Mouse (Mus musculus): ENCODE results near the gene Fcgr4. TPM values are rescaled to one million over a fixed set of nuclear protein-coding genes. Genes with fewer than 3 reads are reported as not detected.

Fcgr4 gene
- polyA plus RNA-seq, 1 experiment from 2014 or later = 0.20 TPM

DNA sequence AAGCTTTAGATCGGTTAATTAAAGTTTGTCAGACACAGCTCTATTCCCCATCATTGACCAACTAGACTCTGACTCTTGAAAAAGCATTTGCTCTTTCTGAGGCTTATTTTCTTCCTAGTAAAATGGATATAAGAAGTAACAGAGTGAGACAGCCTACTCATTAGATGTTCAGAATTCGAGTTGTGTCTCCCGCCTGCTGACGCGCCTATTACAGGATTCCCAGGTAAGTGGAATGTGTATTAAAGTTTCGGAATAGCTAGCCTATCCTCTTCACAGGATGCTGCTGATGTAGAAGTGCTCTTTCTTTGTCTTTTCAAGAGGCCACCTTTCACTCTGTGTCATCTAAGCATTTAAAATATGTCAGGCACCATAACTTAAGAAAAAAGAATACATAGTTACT lies 20.4 kb downstream of the Fcgr4 start:
- WGBS = 75% methylated on average over 6 of the region's 6 CpGs
- Histone ChIP-seq H3K9me3 (no peaks in the 10 kb centered on the region), H3K4me1 (0 out of 2 replicates have a peak, but pooled peaks cover 6% of the 10 kb centered on the region), H3K4me2 (replicated peaks) (no peak overlapping the region), H3K4me3 (no peak overlapping the region), H3K27ac (no peak overlapping the region), H3K9ac (no peak overlapping the region), H3K36me3 (no peaks in the 10 kb centered on the region), H3K27me3 (replicated peaks) (peaks cover 7% of the 10 kb centered on the region; the same call in 1 of the 2 replicates)
- no peak for ATAC-seq (ENCODE audit: low FRiP score, low read depth)

- Histone ChIP-seq H3K4me2 (replicated peaks) (no peak overlapping the region), H3K27ac (no peak overlapping the region), H3K4me3 (no peak overlapping the region), H3K9ac (no peak overlapping the region), H3K36me3 (no peaks in the 10 kb centered on the region), H3K27me3 (replicated peaks) (peaks cover 7% of the 10 kb centered on the region; the same call in 1 of the 2 replicates), H3K4me1 (0 out of 2 replicates have a peak, but pooled peaks cover 4% of the 10 kb centered on the region), H3K9me3 (no peaks in the 10 kb centered on the region)
- 92% methylated on average over 7 of the region's 7 CpGs for WGBS
- ATAC-seq (ENCODE audit: low FRiP score, low read depth) = no peak
Observed at GRCm38 (mm10) chr1:171039880-171040279, 21.2 kb downstream of the Fcgr4 start.

DNA sequence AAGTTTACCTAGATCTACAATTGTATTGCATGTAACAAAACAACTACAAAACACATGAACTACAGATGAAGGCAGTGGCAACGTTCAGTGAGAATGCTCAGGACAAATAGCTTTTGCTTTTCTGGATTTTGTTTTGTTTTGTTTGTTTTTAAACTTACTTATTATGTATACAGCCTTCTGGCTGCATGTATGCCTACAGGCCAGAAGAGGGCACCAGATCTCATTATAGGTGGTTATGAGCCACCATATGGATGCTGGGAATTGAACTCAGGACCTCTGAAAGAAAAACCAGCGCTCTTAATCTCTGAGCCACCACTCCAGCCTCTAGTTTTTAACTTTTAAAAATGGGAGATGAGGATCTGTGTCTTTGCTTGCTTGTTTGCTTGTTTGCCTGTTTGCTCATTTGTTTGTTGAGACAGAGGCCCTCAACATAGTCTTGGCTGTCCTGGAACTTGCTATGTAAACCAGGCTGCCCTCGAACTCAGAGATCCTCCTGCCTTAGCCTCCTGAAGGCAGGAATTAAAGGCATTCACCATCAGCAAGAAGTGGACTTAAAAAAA lies 25.0 kb downstream of the Fcgr4 start:
- no peak for ATAC-seq (ENCODE audit: low FRiP score, low read depth)
- no peaks in the 10 kb centered on the region for H3K9me3 ChIP-seq
- peak overlapping the region; percentile 66 for H3K4me3 ChIP-seq
- no peaks in the 10 kb centered on the region for H3K4me1 ChIP-seq
- no peak overlapping the region for H3K27ac ChIP-seq
- no peaks in the 10 kb centered on the region for H3K36me3 ChIP-seq
- H3K9ac ChIP-seq = no peak overlapping the region
- WGBS = 63% methylated on average over 3 of the region's 3 CpGs
- no peaks in the 10 kb centered on the region for H3K27me3 ChIP-seq (replicated peaks)
- peak overlapping the region; percentile 57 for H3K4me2 ChIP-seq (replicated peaks)

DNA sequence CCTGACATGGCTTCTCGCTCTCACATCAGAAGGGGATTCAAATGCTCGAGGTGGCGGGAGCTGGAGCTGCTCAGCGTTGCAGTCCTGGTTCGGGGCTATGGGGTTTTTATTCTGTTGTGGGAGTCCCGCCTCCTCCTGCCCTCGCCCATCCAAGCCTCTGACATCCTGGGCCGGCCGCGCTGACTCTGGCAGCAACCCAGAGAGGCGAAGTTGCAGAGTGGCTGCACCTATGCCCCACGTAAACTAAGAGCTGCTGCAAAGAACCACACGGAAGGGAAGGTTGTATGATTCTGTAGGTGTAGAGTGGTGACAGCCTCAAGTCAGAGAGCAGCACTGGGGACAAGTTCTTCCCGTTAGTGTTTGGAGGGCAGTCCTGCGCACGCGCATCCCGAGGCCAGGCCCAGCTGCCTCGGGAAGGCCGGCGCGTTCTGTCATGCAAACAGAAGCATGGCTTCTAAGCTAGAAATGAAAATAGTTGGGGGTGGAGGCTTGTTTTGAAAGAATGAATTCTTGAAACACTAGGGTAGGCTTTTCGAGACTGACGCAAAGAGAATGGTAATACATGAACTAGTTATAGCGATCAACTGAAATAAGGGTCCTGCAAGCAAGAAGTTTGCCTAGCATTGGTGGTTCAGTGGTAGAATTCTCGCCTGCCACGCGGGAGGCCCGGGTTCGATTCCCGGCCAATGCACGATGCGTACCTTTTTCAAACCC lies 25.8 kb downstream of the Fcgr4 start:
- Histone ChIP-seq H3K36me3 (no peaks in the 10 kb centered on the region), H3K27me3 (replicated peaks) (no peaks in the 10 kb centered on the region), H3K4me1 (no peaks in the 10 kb centered on the region), H3K27ac (peak overlapping the region; percentile 59; the same call in 1 of the 2 replicates), H3K9me3 (no peaks in the 10 kb centered on the region), H3K9ac (peak overlapping the region; percentile 65), H3K4me3 (peak overlapping the region; percentile 66), H3K4me2 (replicated peaks) (peak overlapping the region; percentile 57)
- ATAC-seq (ENCODE audit: low FRiP score, low read depth) = peak; percentile 93
- under 1% methylated on average over 33 of the region's 33 CpGs for WGBS

GRCm38 (mm10) chr1:171045079-171045465 lies 26.4 kb downstream of the Fcgr4 start:
- ATAC-seq (ENCODE audit: low FRiP score, low read depth) = peak; percentile 34
- H3K9ac ChIP-seq = peak overlapping the region; percentile 35; the same call in 1 of the 2 replicates
- no peaks in the 10 kb centered on the region for H3K4me1 ChIP-seq
- WGBS = 7% methylated on average over 14 of the region's 14 CpGs
- H3K27ac ChIP-seq = no peak overlapping the region
- H3K9me3 ChIP-seq = no peaks in the 10 kb centered on the region
- H3K27me3 ChIP-seq (replicated peaks) = no peaks in the 10 kb centered on the region
- H3K36me3 ChIP-seq = no peaks in the 10 kb centered on the region
- H3K4me3 ChIP-seq = peak overlapping the region; percentile 66
- H3K4me2 ChIP-seq (replicated peaks) = peak overlapping the region; percentile 57

- no peaks in the 10 kb centered on the region for H3K27me3 ChIP-seq (replicated peaks)
- no peak overlapping the region for H3K4me2 ChIP-seq (replicated peaks)
- WGBS = 70% methylated on average over 3 of the region's 3 CpGs
Observed at GRCm38 (mm10) chr1:171046501-171046900, 27.8 kb downstream of the Fcgr4 start.

GRCm38 (mm10) chr1:171049263-171049662 lies 30.5 kb downstream of the Fcgr4 start:
- Histone ChIP-seq H3K36me3 (no peaks in the 10 kb centered on the region), H3K27ac (no peak overlapping the region), H3K4me2 (replicated peaks) (peak overlapping the region; percentile 22; the same call in 1 of the 2 replicates), H3K4me3 (no peak overlapping the region), H3K9me3 (no peaks in the 10 kb centered on the region), H3K4me1 (no peaks in the 10 kb centered on the region), H3K9ac (no peak overlapping the region), H3K27me3 (replicated peaks) (no peaks in the 10 kb centered on the region)
- WGBS = 49% methylated on average over 10 of the region's 10 CpGs
- no peak for ATAC-seq (ENCODE audit: low FRiP score, low read depth)

More at GRCm38 (mm10) chr1:171046501-171046900, 27.8 kb downstream of the Fcgr4 start:
- no peaks in the 10 kb centered on the region for H3K36me3 ChIP-seq
- H3K9ac ChIP-seq = no peak overlapping the region
- H3K9me3 ChIP-seq = no peaks in the 10 kb centered on the region
- H3K4me3 ChIP-seq = no peak overlapping the region
- H3K27ac ChIP-seq = no peak overlapping the region
- H3K4me1 ChIP-seq = no peaks in the 10 kb centered on the region
- ATAC-seq (ENCODE audit: low FRiP score, low read depth) = no peak

GRCm38 (mm10) chr1:171050774-171051173 lies 32.1 kb downstream of the Fcgr4 start:
- Histone ChIP-seq H3K4me1 (no peaks in the 10 kb centered on the region), H3K27me3 (replicated peaks) (no peaks in the 10 kb centered on the region), H3K4me2 (replicated peaks) (no peak overlapping the region), H3K9me3 (no peaks in the 10 kb centered on the region), H3K4me3 (no peak overlapping the region), H3K9ac (no peak overlapping the region), H3K36me3 (no peaks in the 10 kb centered on the region), H3K27ac (no peak overlapping the region)
- ATAC-seq (ENCODE audit: low FRiP score, low read depth) = no peak
- 85% methylated on average over 7 of the region's 7 CpGs for WGBS

DNA sequence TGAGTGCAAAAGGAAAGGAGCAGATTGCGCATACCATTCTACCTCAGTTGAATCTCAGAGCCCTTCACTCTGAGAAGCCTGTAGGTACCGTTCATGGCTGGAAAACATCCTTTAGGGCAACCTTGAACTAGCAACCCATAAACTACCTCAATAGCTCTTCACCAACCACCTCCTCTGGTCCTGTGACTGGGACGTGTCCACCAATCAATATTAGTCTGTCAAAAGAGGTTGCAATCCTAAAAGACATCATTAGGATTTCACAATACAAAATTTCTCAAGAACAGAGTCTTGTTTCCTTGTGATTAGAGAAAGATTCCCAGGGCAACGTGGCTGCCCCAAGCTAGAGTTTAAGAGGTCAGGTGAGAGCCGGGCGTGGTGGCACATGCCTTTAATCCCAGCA lies 34.6 kb downstream of the Fcgr4 start:
- Histone ChIP-seq H3K9ac (no peak overlapping the region), H3K27ac (no peak overlapping the region), H3K36me3 (no peaks in the 10 kb centered on the region), H3K9me3 (no peaks in the 10 kb centered on the region), H3K4me3 (no peak overlapping the region), H3K4me1 (no peaks in the 10 kb centered on the region), H3K27me3 (replicated peaks) (no peaks in the 10 kb centered on the region), H3K4me2 (replicated peaks) (no peak overlapping the region)
- ATAC-seq (ENCODE audit: low FRiP score, low read depth) = no peak
- WGBS = 90% methylated on average over 6 of the region's 6 CpGs

- H3K36me3 ChIP-seq = no peaks in the 10 kb centered on the region
- 84% methylated on average over 5 of the region's 5 CpGs for WGBS
- H3K27ac ChIP-seq = no peak overlapping the region
- ATAC-seq (ENCODE audit: low FRiP score, low read depth) = no peak
- no peaks in the 10 kb centered on the region for H3K4me1 ChIP-seq
- no peak overlapping the region for H3K4me3 ChIP-seq
- H3K4me2 ChIP-seq (replicated peaks) = no peak overlapping the region
- H3K9ac ChIP-seq = no peak overlapping the region
- no peaks in the 10 kb centered on the region for H3K9me3 ChIP-seq
- H3K27me3 ChIP-seq (replicated peaks) = no peaks in the 10 kb centered on the region
Observed at GRCm38 (mm10) chr1:171057253-171057652, 38.5 kb downstream of the Fcgr4 start.

- no peak overlapping the region for H3K4me2 ChIP-seq (replicated peaks)
- H3K27me3 ChIP-seq (replicated peaks) = peaks cover 11% of the 10 kb centered on the region
- no peaks in the 10 kb centered on the region for H3K36me3 ChIP-seq
- no peak overlapping the region for H3K27ac ChIP-seq
- no peak overlapping the region for H3K9ac ChIP-seq
- WGBS = 86% methylated on average over 2 of the region's 2 CpGs
- H3K4me3 ChIP-seq = no peak overlapping the region
- H3K9me3 ChIP-seq = no peaks in the 10 kb centered on the region
- no peaks in the 10 kb centered on the region for H3K4me1 ChIP-seq
- ATAC-seq (ENCODE audit: low FRiP score, low read depth) = no peak
Observed at GRCm38 (mm10) chr1:171059203-171059602, 40.5 kb downstream of the Fcgr4 start.

GRCm38 (mm10) chr1:171060392-171060791 lies 41.7 kb downstream of the Fcgr4 start:
- no peak overlapping the region for H3K4me2 ChIP-seq (replicated peaks)
- no peak overlapping the region for H3K27ac ChIP-seq
- peaks cover 3% of the 10 kb centered on the region for H3K4me1 ChIP-seq
- H3K27me3 ChIP-seq (replicated peaks) = peaks cover 21% of the 10 kb centered on the region
- no peak for ATAC-seq (ENCODE audit: low FRiP score, low read depth)
- H3K9ac ChIP-seq = no peak overlapping the region
- H3K36me3 ChIP-seq = no peaks in the 10 kb centered on the region
- no peak overlapping the region for H3K4me3 ChIP-seq
- 59% methylated on average over 10 of the region's 10 CpGs for whole genome bisulfite sequencing
- no peaks in the 10 kb centered on the region for H3K9me3 ChIP-seq

DNA sequence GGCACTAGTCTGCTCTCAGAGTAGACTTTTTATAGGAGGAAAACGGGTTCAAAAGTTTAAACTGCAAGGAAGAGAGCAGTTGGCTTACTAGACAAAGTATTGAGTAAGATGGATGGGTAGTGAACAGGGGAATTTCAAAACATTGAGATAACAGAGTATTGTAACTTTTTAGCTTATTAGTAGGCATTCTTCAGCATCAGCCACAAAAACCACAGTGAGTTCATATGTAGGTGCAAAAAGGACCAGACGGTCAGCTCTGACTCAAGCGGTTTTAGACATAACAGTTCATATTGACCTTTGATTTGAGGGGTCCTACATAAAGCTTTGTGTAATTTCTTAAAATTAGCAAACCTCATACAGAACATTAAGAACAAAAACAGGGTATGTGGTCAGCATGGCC lies 42.8 kb downstream of the Fcgr4 start:
- WGBS = 94% methylated on average over 3 of the region's 3 CpGs
- Histone ChIP-seq H3K9ac (no peak overlapping the region), H3K36me3 (no peaks in the 10 kb centered on the region), H3K4me3 (no peak overlapping the region), H3K4me1 (peaks cover 3% of the 10 kb centered on the region), H3K27ac (no peak overlapping the region), H3K27me3 (replicated peaks) (peaks cover 28% of the 10 kb centered on the region), H3K4me2 (replicated peaks) (no peak overlapping the region), H3K9me3 (no peaks in the 10 kb centered on the region)
- ATAC-seq (ENCODE audit: low FRiP score, low read depth) = no peak

Measured in neural tube, embryonic 12.5 days (tissue).